Mouse (Mus musculus): ENCODE data around the gene Gm26602.

Gene Gm26602

GRCm38 (mm10) chr10:79934272-79934721 is 23.6 kb downstream of the Gm26602 start:
- DNase-seq, result peak; percentile 97 to 98

- DNase-seq, result peak; percentile 59 to 60
Observed at GRCm38 (mm10) chr10:79934794-79935569, 24.3 kb downstream of the Gm26602 start.

GRCm38 (mm10) chr10:79936284-79936910 is 25.7 kb downstream of the Gm26602 start:
- DNase-seq, result peak; percentile 40 to 56

- peak; percentile 84 to 86 for DNase-seq
Observed at GRCm38 (mm10) chr10:79936911-79937441, 26.3 kb downstream of the Gm26602 start.

- DNase-seq, result no peak
Observed at GRCm38 (mm10) chr10:79937775-79938526, 27.3 kb downstream of the Gm26602 start.

- DNase-seq, result no peak
Observed at GRCm38 (mm10) chr10:79940749-79941148, 30.1 kb downstream of the Gm26602 start.

- DNase-seq, result no peak
Observed at GRCm38 (mm10) chr10:79942988-79943387, 32.3 kb downstream of the Gm26602 start.

GRCm38 (mm10) chr10:79943471-79943901 is 32.8 kb downstream of the Gm26602 start:
- DNase-seq, result no peak

GRCm38 (mm10) chr10:79945507-79946234 is 35.0 kb downstream of the Gm26602 start:
- peak; percentile 53 to 54 for DNase-seq

GRCm38 (mm10) chr10:79946752-79947322 is 36.2 kb downstream of the Gm26602 start:
- DNase-seq, result no peak

- DNase-seq, result no peak
Observed at GRCm38 (mm10) chr10:79947502-79947901, 36.8 kb downstream of the Gm26602 start.

- DNase-seq, result no peak
Observed at GRCm38 (mm10) chr10:79949873-79950272, 39.2 kb downstream of the Gm26602 start.

- no peak for DNase-seq
Observed at GRCm38 (mm10) chr10:79950661-79951060, 40.0 kb downstream of the Gm26602 start.

GRCm38 (mm10) chr10:79953946-79954345 is 43.3 kb downstream of the Gm26602 start:
- DNase-seq, result peak in 1 of 2 experiments; percentile 56

GRCm38 (mm10) chr10:79955691-79956090 is 45.0 kb downstream of the Gm26602 start:
- DNase-seq, result no peak

GRCm38 (mm10) chr10:79956643-79957154 is 46.0 kb downstream of the Gm26602 start:
- no peak for DNase-seq

- DNase-seq, result peak; percentile 89
Observed at GRCm38 (mm10) chr10:79958140-79958816, 47.6 kb downstream of the Gm26602 start.

GRCm38 (mm10) chr10:79959412-79959811 is 48.8 kb downstream of the Gm26602 start:
- DNase-seq, result peak in 1 of 2 experiments; percentile 63

GRCm38 (mm10) chr10:79959847-79960601 is 49.4 kb downstream of the Gm26602 start, which contains the start of gene Wdr18:
Wdr18 (plus strand) TSS chr10:79960152.
- DNase-seq, result peak; percentile 99

Data from cerebellum, postnatal 10 days (tissue).